9 mouse cellular contexts compared by ENCODE assay signal in the genomic region with DNA sequence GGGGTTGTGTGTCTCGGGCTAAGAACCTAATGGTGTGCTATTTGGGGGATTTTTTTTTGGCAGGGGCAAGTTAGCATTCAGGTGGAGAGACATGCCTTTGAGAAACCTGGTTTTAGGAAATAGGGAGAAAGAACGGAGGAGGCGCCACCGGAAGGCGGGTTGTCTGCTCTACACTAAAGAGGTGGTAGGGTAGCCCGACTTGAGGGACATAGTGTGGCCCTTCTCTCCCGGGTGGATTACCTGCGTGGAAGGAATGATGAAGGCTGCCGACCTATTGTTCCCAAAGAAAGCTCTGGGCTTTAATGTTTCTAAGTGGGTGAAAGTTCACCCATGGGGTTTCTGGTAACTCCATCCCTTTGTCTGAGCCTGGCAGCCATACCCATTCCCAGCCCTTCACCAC. TPM values are rescaled to one million over a fixed set of nuclear protein-coding genes. Genes with fewer than 3 reads are reported as not detected.
DNase-seq lines count a peak whose midpoint lies in the region; ATAC-seq and TF ChIP-seq lines count a peak whose summit lies in the region.
"Had no signal": no experiment of that assay in that cellular context is flagged by ENCODE, and none has a peak within 500 bp of the region (broad histone marks: within the 10 kb centered on the region; RNA-seq: fewer than 3 reads in every experiment).

No protein-coding gene starts in this region.

- ATAC-seq in embryonic facial prominence, embryonic 12.5 days (ENCODE audit: insufficient number of reproducible peaks, insufficient read depth, low FRiP score, low TSS enrichment) = no peak
- no peak for ATAC-seq in hindbrain, embryonic 14.5 days (ENCODE audit: low FRiP score)
- ATAC-seq in midbrain, embryonic 12.5 days (ENCODE audit: low FRiP score, low read depth) = no peak

- DNase-seq in cerebellum, adult 9-10 months = peak; percentile 38
- DNase-seq in cerebellum, adult 11 months = no peak
- DNase-seq in hindbrain, embryonic 14.5 days (ENCODE audit: low spot score) = no peak
- DNase-seq in gastrocnemius, postnatal 36 days = no peak
- DNase-seq in spleen, postnatal 36 days (ENCODE audit: low spot score in 2 of 2) = no peak

- H3K9ac ChIP-seq in embryonic facial prominence, embryonic 12.5 days = peak overlapping the region; percentile 89
- H3K9ac ChIP-seq in hindbrain, embryonic 14.5 days = peak overlapping the region; percentile 85
- peak overlapping the region; percentile 90 for H3K9ac ChIP-seq in midbrain, embryonic 12.5 days (replicated peaks)

- peak overlapping the region; percentile 84 for H3ac ChIP-seq in C2C12 (ENCODE audit: control insufficient read depth, insufficient read length, low read depth)

- peak overlapping the region; percentile 92 for H3K4me3 ChIP-seq in C2C12 (ENCODE audit: insufficient read depth, poor library complexity, severe bottlenecking)
- peak overlapping the region; percentile 87 for H3K4me3 ChIP-seq in embryonic facial prominence, embryonic 12.5 days
- H3K4me3 ChIP-seq in hindbrain, embryonic 14.5 days (replicated peaks; ENCODE audit: low read length) = peak overlapping the region; percentile 72
- H3K4me3 ChIP-seq in midbrain, embryonic 12.5 days = peak overlapping the region; percentile 88

- H3K79me2 ChIP-seq in C2C12 (ENCODE audit: control insufficient read depth, insufficient read depth) = peaks cover 59% of the 10 kb centered on the region

- intact Hi-C loops in gastrocnemius, postnatal 36 days (cut with DNase I) = no loop called here

- H3K4me2 ChIP-seq in embryonic facial prominence, embryonic 12.5 days (replicated peaks) = peak overlapping the region; percentile 84
- peak overlapping the region; percentile 80 for H3K4me2 ChIP-seq in hindbrain, embryonic 14.5 days (replicated peaks)
- H3K4me2 ChIP-seq in midbrain, embryonic 12.5 days (replicated peaks) = peak overlapping the region; percentile 89

- peaks cover 17% of the 10 kb centered on the region for H3K36me3 ChIP-seq in C2C12 (ENCODE audit: control insufficient read depth, insufficient read depth)
- H3K36me3 ChIP-seq in embryonic facial prominence, embryonic 12.5 days = no peaks in the 10 kb centered on the region
- H3K36me3 ChIP-seq in hindbrain, embryonic 14.5 days (replicated peaks; ENCODE audit: control insufficient read depth, insufficient read depth) = no peaks in the 10 kb centered on the region
- no peaks in the 10 kb centered on the region for H3K36me3 ChIP-seq in midbrain, embryonic 12.5 days

- 2% methylated on average over 9 of the region's 9 CpGs for WGBS in embryonic facial prominence, embryonic 12.5 days
- 3% methylated on average over 9 of the region's 9 CpGs for WGBS in hindbrain, embryonic 14.5 days
- WGBS in midbrain, embryonic 12.5 days = 0% methylated on average over 9 of the region's 9 CpGs

- no peaks in the 10 kb centered on the region for H3K9me3 ChIP-seq in embryonic facial prominence, embryonic 12.5 days
- no peaks in the 10 kb centered on the region for H3K9me3 ChIP-seq in hindbrain, embryonic 14.5 days (ENCODE audit: control insufficient read depth, low read length)
- no peaks in the 10 kb centered on the region for H3K9me3 ChIP-seq in midbrain, embryonic 12.5 days

- no peaks in the 10 kb centered on the region for H3K27me3 ChIP-seq in C2C12 (ENCODE audit: control insufficient read depth, insufficient read depth, insufficient read length)
- no peaks in the 10 kb centered on the region for H3K27me3 ChIP-seq in embryonic facial prominence, embryonic 12.5 days
- no peaks in the 10 kb centered on the region for H3K27me3 ChIP-seq in hindbrain, embryonic 14.5 days (ENCODE audit: control insufficient read depth, insufficient read depth, low read length)
- no peaks in the 10 kb centered on the region for H3K27me3 ChIP-seq in midbrain, embryonic 12.5 days
- H3K27me3 ChIP-seq: Patski had no signal

- H3K27ac ChIP-seq in embryonic facial prominence, embryonic 12.5 days = peak overlapping the region; percentile 89
- H3K27ac ChIP-seq in hindbrain, embryonic 14.5 days = peak overlapping the region; percentile 91
- H3K27ac ChIP-seq in midbrain, embryonic 12.5 days (replicated peaks) = peak overlapping the region; percentile 91

- H3K4me1 ChIP-seq in embryonic facial prominence, embryonic 12.5 days = peaks cover 18% of the 10 kb centered on the region; the same call in 1 of the 2 replicates
- H3K4me1 ChIP-seq in hindbrain, embryonic 14.5 days (replicated peaks; ENCODE audit: control insufficient read depth, insufficient read depth, low read length) = peaks cover 32% of the 10 kb centered on the region
- H3K4me1 ChIP-seq in midbrain, embryonic 12.5 days = peaks cover 22% of the 10 kb centered on the region

- peaks cover 56% of the 10 kb centered on the region for H3K79me3 ChIP-seq in C2C12 (ENCODE audit: low read depth)

- no peak for TF ChIP-seq CTCF in C2C12 (IDR thresholded peaks at IDR 0.05; ENCODE audit: control insufficient read depth, insufficient read depth, insufficient read length)

TF ChIP-seq in C2C12, 6 proteins besides CTCF, POLR2A, EP300 and RAD21:
- TF ChIP-seq MAX (IDR thresholded peaks at IDR 0.05) = no peak
- no peak for TF ChIP-seq CEBPB (IDR thresholded peaks at IDR 0.05; ENCODE audit: low read depth)
- no peak for TF ChIP-seq USF1 (IDR thresholded peaks at IDR 0.05; ENCODE audit: low read depth)
- no peak for TF ChIP-seq MYOD1 (IDR thresholded peaks at IDR 0.05; ENCODE audit: control insufficient read depth, insufficient read length, low read depth)
- no peak for TF ChIP-seq FOSL1 (IDR thresholded peaks at IDR 0.05; ENCODE audit: insufficient read depth, low read length, poor library complexity, severe bottlenecking)
- no peak for TF ChIP-seq MYOG (IDR thresholded peaks at IDR 0.05; ENCODE audit: control insufficient read depth, extremely low read depth, insufficient read length)

RNA-seq across cellular contexts. Expression of a gene that starts 0.9 kb away (rescaled TPM):
- polyA plus RNA-seq in C2C12 (2012; fragmentation: generic; extraction: Trizol) = 257 TPM
- 44.5 TPM in 2 replicates for polyA plus RNA-seq in embryonic facial prominence, embryonic 12.5 days (2016; fragmentation: Nextera tagmentation; extraction: Ambion mirVana)
- 88.3 and 97.8 TPM in 2 replicates for polyA plus RNA-seq in hindbrain, embryonic 14.5 days (2014; fragmentation: Nextera tagmentation; extraction: Ambion mirVana)
- polyA plus RNA-seq in midbrain, embryonic 12.5 days (2016; fragmentation: Nextera tagmentation; extraction: Ambion mirVana) = 62.2 and 62.8 TPM in 2 replicates
- 1 to 10 TPM; 9.1 to 9.3 TPM for total RNA-seq in gastrocnemius, postnatal 36 days (2021)
